Mouse (Mus musculus) left cerebral cortex, adult 2 months (tissue): Measurements from ENCODE around the gene Icam4. TPM values are rescaled to one million over a fixed set of nuclear protein-coding genes. Genes with fewer than 3 reads are reported as not detected.
"Not testable (repeated sequence)": the region's sequence is repeated elsewhere in the genome, so short reads cannot be mapped to it uniquely, and the experiment has no call there.

Source experiments
- DNase-seq, 2 experiments: peaks; one replicate each; pipeline ENCODE4 v3.0.0; 2021 to 2022; ENCODE audit warnings: low spot score in 2 of 2, mixed read lengths in 1 of 2; ENCODE audit errors: extremely low spot score in 1 of 2
- H3K27ac ChIP-seq: fragments of 200-600 bp; 2 replicates; pipeline ENCODE4 v1.8.1; 2022
- H3K4me3 ChIP-seq: fragments of 200-600 bp; 2 replicates; pipeline ENCODE4 v1.8.1; 2022
- CTCF ChIP-seq: fragments of 200-600 bp; IDR thresholded peaks from 2 replicates; pipeline ENCODE4 v1.8.1; 2022; ENCODE audit warnings: antibody characterized with exemption, mild to moderate bottlenecking, moderate library complexity
- intact Hi-C: fragments of 180-260 bp; cut with DNase I; formaldehyde crosslinking; loops from one replicate; pipeline ENCODE4 v1.15.1; 2025
- total RNA-seq, 2 experiments: library from RNA; stranded (reverse); gene quantifications; 2 replicates each; pipeline ENCODE4 v1.2.3; 2021

The Icam4 gene
- total RNA-seq, 2 experiments from 2014 or later, result 1.5 to 1.6 TPM

- peak; percentile 21 for TF ChIP-seq CTCF
- intact Hi-C loops, result no loop called here
Measured at GRCm38 (mm10) chr9:21000811-21001210, 28.4 kb upstream of the Icam4 start.

GRCm38 (mm10) chr9:21001651-21002200, 27.4 kb upstream of the Icam4 start:
- TF ChIP-seq CTCF, result no peak
- no peak overlapping the region; the same call in 1 of the 2 replicates for H3K4me3 ChIP-seq
- no peak overlapping the region for H3K27ac ChIP-seq
- intact Hi-C loops, result loop anchor here (1.0 to 2.0 kb wide), 3 partner anchors 27 to 101 kb away; partner anchors contain the start of gene Icam4
- no peak for DNase-seq

More at GRCm38 (mm10) chr9:21000811-21001210, 28.4 kb upstream of the Icam4 start:
- no peak for DNase-seq
- H3K27ac ChIP-seq, result no peak overlapping the region
- H3K4me3 ChIP-seq, result no peak overlapping the region

GRCm38 (mm10) chr9:21002270-21002626, 26.9 kb upstream of the Icam4 start:
- intact Hi-C loops, result loop anchor here (1.0 to 2.0 kb wide), 3 partner anchors 27 to 101 kb away; partner anchors contain the start of gene Icam4
- peak overlapping the region; percentile 98 for H3K4me3 ChIP-seq
- no peak for DNase-seq
- H3K27ac ChIP-seq, result peak overlapping the region; percentile 69
- TF ChIP-seq CTCF, result no peak

GRCm38 (mm10) chr9:21002627-21003551, 26.3 kb upstream of the Icam4 start, which contains the start of gene Mrpl4:
Gene Mrpl4 (plus strand): TSS chr9:21002738.
- TF ChIP-seq CTCF, result no peak
- peak; percentile 92 to 95 for DNase-seq
- peak within 1 kb of the TSS; percentile 69 for H3K27ac ChIP-seq
- intact Hi-C loops, result loop anchor here (1.0 to 2.0 kb wide), 3 partner anchors 26 to 102 kb away; partner anchors contain the start of gene Icam4
- H3K4me3 ChIP-seq, result peak within 1 kb of the TSS; percentile 98

- no peak overlapping the region for H3K27ac ChIP-seq
- TF ChIP-seq CTCF, result no peak
- intact Hi-C loops, result no loop called here
- no peak overlapping the region for H3K4me3 ChIP-seq
- DNase-seq, result no peak
Measured at GRCm38 (mm10) chr9:21007313-21007952, 21.7 kb upstream of the Icam4 start.

GRCm38 (mm10) chr9:21008007-21008406, 21.2 kb upstream of the Icam4 start:
- intact Hi-C loops, result no loop called here
- peak; percentile 30 for TF ChIP-seq CTCF
- DNase-seq, result no peak

GRCm38 (mm10) chr9:21010362-21010761, 18.8 kb upstream of the Icam4 start:
- no peak for TF ChIP-seq CTCF
- H3K27ac ChIP-seq, result no peak overlapping the region
- DNase-seq, result no peak
- intact Hi-C loops, result loop anchor here (5.0 kb wide), 1 partner anchor 127 kb away; no protein-coding TSS in a partner anchor
- H3K4me3 ChIP-seq, result no peak overlapping the region

More at GRCm38 (mm10) chr9:21008007-21008406, 21.2 kb upstream of the Icam4 start:
- no peak overlapping the region for H3K4me3 ChIP-seq
- no peak overlapping the region for H3K27ac ChIP-seq

- not testable (repeated sequence) for H3K4me3 ChIP-seq, DNase-seq, H3K27ac ChIP-seq
- intact Hi-C loops, result loop anchor here (5.0 kb wide), 1 partner anchor 126 kb away; no protein-coding TSS in a partner anchor
Measured at GRCm38 (mm10) chr9:21010939-21011541, 18.1 kb upstream of the Icam4 start.

GRCm38 (mm10) chr9:21011846-21012312, 17.3 kb upstream of the Icam4 start:
- Histone ChIP-seq H3K27ac (no peak overlapping the region), H3K4me3 (no peak overlapping the region)
- DNase-seq, result no peak
- intact Hi-C loops, result loop anchor here (5.0 kb wide), 1 partner anchor 125 kb away; no protein-coding TSS in a partner anchor
- no peak for TF ChIP-seq CTCF

GRCm38 (mm10) chr9:21012368-21012767, 16.8 kb upstream of the Icam4 start:
- no peak; the same call in 1 of the 2 replicates for TF ChIP-seq CTCF
- Histone ChIP-seq H3K27ac (no peak overlapping the region), H3K4me3 (no peak overlapping the region)
- intact Hi-C loops, result loop anchor here (5.0 kb wide), 1 partner anchor 125 kb away; no protein-coding TSS in a partner anchor
- no peak for DNase-seq
